Mouse (Mus musculus) limb, embryonic 11.5 days (tissue): ENCODE results near the gene Dip2a. TPM values are rescaled to one million over a fixed set of nuclear protein-coding genes. Genes with fewer than 3 reads are reported as not detected.

Experiments
- ATAC-seq: fragments of 200-750 bp; cut with Nextera tagmentation; 2 replicates; pipeline ENCODE4 v1.8.0; 2017; ENCODE audit warnings: low read depth; ENCODE audit not compliant: insufficient number of reproducible peaks, low FRiP score, low TSS enrichment
- DNase-seq: peaks from one replicate; pipeline ENCODE4 v3.0.0-alpha.2; 2015; ENCODE audit warnings: low spot score
- H3K27ac ChIP-seq: fragments of 300-500 bp; sonication (generic); replicated peaks from 2 replicates; pipeline ENCODE4 v1.5.1; 2014; ENCODE audit warnings: low read depth, mild to moderate bottlenecking, low read length
- H3K27me3 ChIP-seq: fragments of 300-500 bp; sonication (generic); 2 replicates; pipeline ENCODE4 v1.6.1; 2014; ENCODE audit warnings: mild to moderate bottlenecking, low read length, mixed read lengths; ENCODE audit not compliant: control insufficient read depth, insufficient read depth
- H3K36me3 ChIP-seq: fragments of 300-500 bp; sonication (generic); 2 replicates; pipeline ENCODE4 v1.6.1; 2014; ENCODE audit warnings: mild to moderate bottlenecking, low read length, moderate library complexity, mixed read lengths; ENCODE audit not compliant: control insufficient read depth, insufficient read depth
- H3K4me1 ChIP-seq: fragments of 300-500 bp; sonication (generic); 2 replicates; pipeline ENCODE4 v1.6.1; 2014; ENCODE audit warnings: low read length, mixed read lengths; ENCODE audit not compliant: control insufficient read depth, insufficient read depth
- H3K4me2 ChIP-seq: fragments of 300-500 bp; sonication (generic); 2 replicates; pipeline ENCODE4 v1.6.1; 2014; ENCODE audit warnings: low read depth, mild to moderate bottlenecking, moderate library complexity; ENCODE audit not compliant: severe bottlenecking
- H3K4me3 ChIP-seq: fragments of 300-500 bp; sonication (generic); 2 replicates; pipeline ENCODE4 v1.5.1; 2014; ENCODE audit warnings: low read depth, low read length
- H3K9ac ChIP-seq: fragments of 300-500 bp; sonication (generic); 2 replicates; pipeline ENCODE4 v1.6.1; 2014; ENCODE audit warnings: mild to moderate bottlenecking, low read length
- H3K9me3 ChIP-seq: fragments of 300-500 bp; sonication (generic); 2 replicates; pipeline ENCODE4 v1.6.1; 2016; ENCODE audit warnings: low read length; ENCODE audit not compliant: control insufficient read depth
- WGBS: fragments of 180-500 bp; shearing (Covaris S2); extraction: QIAGEN DNeasy Blood & Tissue Kit; methylation state at CpG from one replicate; pipeline ENCODE4 v1.1.7; 2014; 5-methylcytosine and 5-hydroxymethylcytosine counted together
- polyA plus RNA-seq: library from polyadenylated mRNA; unstranded; fragments of >200 nt; fragmentation: Nextera tagmentation; extraction: Ambion mirVana; gene quantifications from 2 replicates; pipeline ENCODE4 v1.2.1, GENCODE M21; 2014

Gene Dip2a
- polyA plus RNA-seq, 1 experiment from 2014 or later: 5.2 TPM

DNA sequence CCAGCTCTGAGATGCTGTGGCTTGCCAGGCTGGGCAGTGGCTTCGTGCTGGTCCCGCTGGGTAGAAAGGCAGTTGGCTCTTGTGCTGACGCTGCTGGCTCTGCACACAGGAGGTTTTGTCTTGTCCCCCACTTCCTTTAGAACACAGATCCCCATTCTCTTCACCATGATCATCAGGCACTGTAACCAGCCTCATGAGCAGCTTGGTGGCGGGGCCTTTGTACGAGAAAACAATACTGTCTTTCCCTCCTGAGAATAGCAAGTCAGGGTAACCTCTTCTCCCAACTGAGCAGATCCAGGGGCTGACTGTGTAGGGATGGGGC is 96.5 kb downstream of the Dip2a start:
- Histone ChIP-seq H3K4me2 (no peak overlapping the region), H3K4me1 (no peaks in the 10 kb centered on the region), H3K27ac (no peak overlapping the region), H3K9me3 (no peaks in the 10 kb centered on the region), H3K36me3 (no peaks in the 10 kb centered on the region), H3K27me3 (no peaks in the 10 kb centered on the region), H3K4me3 (no peak overlapping the region), H3K9ac (no peak overlapping the region)
- no peak for DNase-seq
- ATAC-seq: no peak
- 88% methylated on average over 5 of the region's 5 CpGs for WGBS

DNA sequence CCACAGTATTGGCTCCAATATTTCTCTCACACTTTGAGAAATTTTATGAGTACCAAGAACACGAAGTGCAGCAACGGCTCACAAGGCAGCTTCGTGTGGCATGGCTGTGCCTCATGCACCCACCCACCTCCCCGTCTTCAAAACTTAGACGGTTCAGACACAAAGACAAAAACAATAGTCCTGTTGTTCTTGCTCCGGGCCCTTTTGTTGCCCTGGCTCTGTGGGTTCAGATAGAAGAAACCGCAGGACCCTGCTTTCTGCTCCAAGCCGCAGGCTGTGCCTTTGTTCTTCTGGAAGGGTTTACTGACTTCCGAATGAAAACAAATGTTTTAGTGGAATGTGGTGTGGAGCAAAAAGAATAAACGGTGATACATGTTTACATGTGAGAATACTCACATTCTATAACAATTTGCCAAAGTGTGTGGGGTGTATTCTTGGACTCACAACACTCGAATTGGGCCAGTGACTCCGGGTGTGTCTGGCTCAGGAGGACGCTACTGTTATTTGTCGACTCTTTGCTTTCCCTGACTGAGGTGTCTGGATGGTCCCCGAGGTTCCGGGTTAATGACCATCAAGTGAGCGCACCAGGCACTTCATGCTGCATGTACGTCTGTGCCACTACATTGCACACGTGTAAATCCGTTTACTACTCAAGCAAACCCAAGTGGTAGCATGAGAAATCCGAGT is 97.0 kb downstream of the Dip2a start:
- H3K4me2 ChIP-seq: no peak overlapping the region
- H3K9ac ChIP-seq: no peak overlapping the region
- H3K9me3 ChIP-seq: no peaks in the 10 kb centered on the region
- no peaks in the 10 kb centered on the region for H3K36me3 ChIP-seq
- H3K4me1 ChIP-seq: no peaks in the 10 kb centered on the region
- H3K27me3 ChIP-seq: no peaks in the 10 kb centered on the region
- ATAC-seq: no peak
- WGBS: 78% methylated on average over 21 of the region's 21 CpGs
- no peak overlapping the region for H3K27ac ChIP-seq
- no peak for DNase-seq
- no peak overlapping the region for H3K4me3 ChIP-seq

DNA sequence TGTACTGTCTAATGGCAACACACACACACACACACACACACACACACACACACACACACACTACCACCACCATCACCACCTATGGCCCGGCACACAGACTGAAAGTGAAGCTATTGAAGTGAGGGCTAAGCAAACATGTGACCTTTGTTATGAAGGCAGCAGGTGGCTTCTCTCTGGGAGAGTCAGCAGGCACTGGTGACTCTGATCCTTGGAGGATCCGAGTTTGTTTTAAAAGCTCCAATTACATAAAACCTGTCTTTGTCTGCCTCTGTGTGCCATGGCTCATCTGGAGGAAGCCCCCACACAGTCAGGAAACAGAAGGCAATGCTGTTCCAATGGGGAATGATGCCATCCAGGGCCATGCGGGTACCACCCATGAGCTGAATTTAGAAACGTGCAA is 98.5 kb downstream of the Dip2a start:
- no peaks in the 10 kb centered on the region for H3K9me3 ChIP-seq
- DNase-seq (no peak), ATAC-seq (no peak)
- H3K9ac ChIP-seq: no peak overlapping the region
- no peaks in the 10 kb centered on the region for H3K27me3 ChIP-seq
- WGBS: 79% methylated on average over 4 of the region's 4 CpGs
- no peak overlapping the region for H3K27ac ChIP-seq
- no peaks in the 10 kb centered on the region for H3K4me1 ChIP-seq
- H3K4me3 ChIP-seq: no peak overlapping the region
- H3K36me3 ChIP-seq: no peaks in the 10 kb centered on the region
- H3K4me2 ChIP-seq: no peak overlapping the region

DNA sequence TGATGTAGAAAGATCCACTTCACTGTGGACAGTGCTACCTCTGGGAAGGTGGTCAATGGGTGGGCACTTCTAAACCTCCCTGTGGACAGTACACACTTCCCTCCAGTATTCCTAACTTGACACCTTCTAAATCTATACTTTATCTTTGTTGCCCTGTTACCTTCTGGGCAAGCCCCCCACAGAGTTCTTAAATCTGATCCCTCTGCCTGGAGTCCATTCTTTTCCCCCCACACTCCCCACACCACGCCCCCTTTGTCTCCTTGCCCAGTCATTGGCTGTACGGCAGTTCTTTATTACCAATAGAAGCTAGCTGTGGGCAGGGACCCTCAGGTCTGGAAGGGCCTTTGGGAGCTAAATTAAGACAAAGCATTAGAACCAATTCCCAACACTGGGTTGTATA is 100.0 kb downstream of the Dip2a start:
- H3K36me3 ChIP-seq: no peaks in the 10 kb centered on the region
- no peak overlapping the region for H3K27ac ChIP-seq
- H3K4me2 ChIP-seq: no peak overlapping the region
- DNase-seq (no peak), ATAC-seq (no peak)
- WGBS: 80% methylated on average over 2 of the region's 2 CpGs
- H3K4me1 ChIP-seq: no peaks in the 10 kb centered on the region
- no peaks in the 10 kb centered on the region for H3K27me3 ChIP-seq
- no peaks in the 10 kb centered on the region for H3K9me3 ChIP-seq
- H3K9ac ChIP-seq: no peak overlapping the region
- H3K4me3 ChIP-seq: no peak overlapping the region

DNA sequence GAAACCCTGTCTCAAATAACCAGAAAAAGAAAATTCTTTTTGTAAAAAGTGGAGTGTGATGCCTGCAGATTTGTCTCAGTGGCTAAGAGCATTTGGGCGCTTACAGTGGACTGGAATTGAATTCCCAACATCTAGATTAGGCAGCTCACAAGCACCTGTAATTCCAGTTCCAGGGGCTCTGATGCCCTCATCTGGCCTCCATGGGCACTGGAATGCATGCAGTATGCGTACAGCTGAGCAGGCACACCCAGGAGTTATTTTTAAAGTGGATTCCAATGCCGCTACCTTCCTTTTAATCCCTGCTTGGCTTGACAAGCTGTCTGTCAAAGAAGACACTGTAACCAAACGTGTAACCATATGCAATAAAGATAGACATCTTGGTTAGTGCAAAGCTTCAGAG is 105.7 kb downstream of the Dip2a start:
- H3K4me1 ChIP-seq: no peaks in the 10 kb centered on the region
- ATAC-seq: no peak
- H3K27ac ChIP-seq: no peak overlapping the region
- H3K36me3 ChIP-seq: no peaks in the 10 kb centered on the region
- no peak for DNase-seq
- 72% methylated on average over 4 of the region's 4 CpGs for WGBS
- no peak overlapping the region for H3K9ac ChIP-seq
- H3K4me3 ChIP-seq: no peak overlapping the region
- no peak overlapping the region for H3K4me2 ChIP-seq
- H3K27me3 ChIP-seq: no peaks in the 10 kb centered on the region
- H3K9me3 ChIP-seq: no peaks in the 10 kb centered on the region

DNA sequence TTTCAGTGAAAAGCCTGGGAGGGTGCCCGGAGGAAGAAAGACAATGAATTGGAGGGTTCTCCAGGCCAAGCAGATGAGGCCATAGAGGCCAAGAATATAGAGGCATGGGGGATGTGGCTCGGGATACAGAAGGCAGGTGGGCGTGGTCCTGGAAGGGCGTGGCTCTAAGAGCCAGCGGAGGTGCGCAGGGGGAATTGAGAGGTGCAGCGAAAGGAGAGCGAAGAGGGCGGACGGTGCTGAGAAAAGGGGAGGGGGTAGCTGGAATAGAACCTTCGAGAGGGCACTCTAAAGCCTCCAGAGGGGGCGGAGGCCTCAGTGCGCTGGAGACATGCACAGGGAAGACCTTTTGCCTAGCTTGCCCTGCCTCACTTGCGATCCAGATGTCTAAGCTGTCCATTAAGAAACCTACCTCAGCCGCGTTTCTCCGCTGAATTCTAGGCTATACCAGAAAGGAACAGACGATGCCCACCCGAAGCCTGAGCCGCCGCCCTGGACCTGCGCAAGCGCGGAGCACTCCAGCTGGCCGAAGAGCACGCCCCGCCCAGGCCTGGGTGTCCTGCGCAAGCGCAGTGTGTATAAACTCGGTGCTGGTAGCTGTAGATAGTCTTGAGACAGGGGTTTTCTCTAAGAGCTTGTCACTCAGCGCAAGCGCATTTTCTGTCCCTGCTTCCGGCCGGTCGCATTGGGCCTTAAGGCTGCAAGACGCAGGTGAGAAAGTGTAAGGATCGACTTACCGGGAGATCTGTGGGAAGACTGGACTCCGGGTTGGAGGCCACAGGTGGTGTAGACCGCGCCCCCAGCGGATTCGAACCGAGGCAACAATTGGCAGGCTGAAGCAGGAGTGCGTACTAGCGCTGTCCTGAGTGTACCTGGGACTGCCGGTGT is 107.5 kb downstream of the Dip2a start, which contains the start of gene Prmt2:
TSS of gene Prmt2 (minus strand) at position 525 of the 885 bp plus-strand sequence.
- under 1% methylated on average over 47 of the region's 47 CpGs for WGBS
- peak within 1 kb of the TSS; percentile 48 for H3K4me2 ChIP-seq
- no peaks in the 10 kb centered on the region for H3K9me3 ChIP-seq
- H3K4me1 ChIP-seq: no peaks in the 10 kb centered on the region
- no peaks in the 10 kb centered on the region for H3K27me3 ChIP-seq
- no peaks in the 10 kb centered on the region for H3K36me3 ChIP-seq
- DNase-seq (peak; percentile 91), ATAC-seq (peak; percentile 97)
- peak within 1 kb of the TSS; percentile 44; the same call in 1 of the 2 replicates for H3K27ac ChIP-seq
- peak within 1 kb of the TSS; percentile 68 for H3K9ac ChIP-seq
- H3K4me3 ChIP-seq: peak within 1 kb of the TSS; percentile 48

DNA sequence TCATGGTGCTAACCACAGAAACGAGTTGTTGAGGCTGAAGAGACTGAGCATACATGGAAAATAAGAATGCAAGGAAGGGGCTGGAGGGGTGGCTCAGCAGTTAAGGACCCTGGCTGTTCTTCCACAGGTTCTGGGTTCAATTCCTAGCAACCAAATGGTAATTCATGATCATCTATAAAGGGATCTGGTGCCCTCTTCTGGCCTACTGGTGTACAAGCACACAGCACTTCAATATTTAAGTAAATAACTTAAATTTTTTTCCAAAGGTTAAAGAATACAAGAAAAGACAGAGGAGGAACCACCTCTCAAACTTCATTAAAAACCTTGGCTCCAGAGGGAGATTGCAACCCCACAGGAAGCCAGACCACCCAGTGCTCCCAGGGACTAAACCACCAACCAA is 115.5 kb downstream of the Dip2a start:
- DNase-seq (no peak), ATAC-seq (no peak)
- no peak overlapping the region for H3K9ac ChIP-seq
- H3K9me3 ChIP-seq: no peaks in the 10 kb centered on the region
- H3K4me3 ChIP-seq: no peak overlapping the region
- no peaks in the 10 kb centered on the region for H3K36me3 ChIP-seq
- H3K27me3 ChIP-seq: no peaks in the 10 kb centered on the region
- H3K4me1 ChIP-seq: no peaks in the 10 kb centered on the region
- 69% methylated on average over 1 of the region's 1 CpGs for WGBS
- H3K27ac ChIP-seq: no peak overlapping the region
- H3K4me2 ChIP-seq: no peak overlapping the region

DNA sequence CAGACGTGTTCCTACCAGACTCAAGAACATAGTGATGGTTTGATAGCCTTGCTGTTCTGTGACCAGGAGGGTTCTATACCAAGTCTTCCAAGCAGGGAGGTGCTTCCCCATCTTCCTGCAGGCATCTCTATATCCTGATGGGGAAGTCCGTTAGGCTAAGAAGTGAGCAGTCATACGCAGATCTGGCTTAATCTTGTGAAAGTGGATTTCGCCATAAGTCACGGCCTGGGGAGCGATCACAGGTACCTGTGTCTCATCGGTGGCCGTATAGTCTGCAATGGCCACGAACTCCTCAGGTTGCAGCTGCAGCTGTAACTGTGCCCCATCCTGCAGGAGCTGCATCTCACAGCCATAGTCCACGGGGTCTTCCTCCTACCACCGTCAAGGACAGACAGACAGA is 119.1 kb downstream of the Dip2a start:
- Histone ChIP-seq H3K4me1 (no peaks in the 10 kb centered on the region), H3K9ac (no peak overlapping the region), H3K9me3 (no peaks in the 10 kb centered on the region), H3K36me3 (no peaks in the 10 kb centered on the region), H3K4me2 (no peak overlapping the region), H3K27me3 (no peaks in the 10 kb centered on the region), H3K4me3 (no peak overlapping the region), H3K27ac (no peak overlapping the region)
- DNase-seq (no peak), ATAC-seq (no peak)
- WGBS: 93% methylated on average over 11 of the region's 11 CpGs
